Mouse (Mus musculus) monocyte, adult 2 months (primary cell): Measurements from ENCODE around the gene Rbfox2.

ENCODE experiments used
- DNase-seq, 2 experiments: peaks; one replicate each; pipeline ENCODE4 v3.0.0; 2022; ENCODE audit warnings: low spot score in 2 of 2, low read depth in 1 of 2

Gene Rbfox2

DNA sequence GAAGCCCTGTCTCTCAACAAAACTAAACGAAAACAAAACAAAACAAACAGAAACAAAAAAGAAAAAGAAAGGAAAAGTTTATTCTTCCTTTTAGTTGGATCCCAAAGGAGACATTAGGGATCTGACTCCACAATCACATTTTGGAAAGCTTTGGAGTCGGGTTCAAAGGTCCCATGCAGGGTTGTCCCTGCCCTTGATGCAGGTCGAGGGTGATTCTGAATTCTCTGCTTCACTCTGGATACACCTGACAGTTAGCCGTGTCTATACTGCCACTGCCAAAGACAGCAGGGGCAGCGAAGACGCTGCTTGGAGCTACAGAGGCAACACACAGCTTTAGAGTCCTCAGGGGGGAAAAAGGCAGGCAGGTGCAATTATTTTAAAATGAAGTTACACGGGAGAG is 194.9 kb downstream of the Rbfox2 start:
- DNase-seq: no peak

DNA sequence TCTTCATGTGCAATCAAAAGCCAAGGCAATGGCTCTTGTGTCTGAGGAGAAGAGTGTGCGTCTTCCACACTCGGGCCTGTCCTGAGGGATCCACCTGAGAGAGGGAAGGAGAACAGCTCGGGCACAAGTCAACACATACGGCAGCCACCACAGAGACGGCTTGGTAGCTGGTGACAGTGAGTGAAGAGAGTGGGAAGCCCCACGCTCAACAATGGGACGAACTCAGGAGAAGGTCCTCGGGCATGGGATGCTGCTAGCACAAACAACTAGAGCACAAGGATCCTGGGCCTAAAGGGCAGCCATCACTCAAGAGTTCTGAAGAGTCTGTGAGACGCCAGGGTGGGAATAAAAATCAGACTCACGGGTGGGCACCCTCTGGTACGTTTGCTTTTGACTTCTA is 196.4 kb downstream of the Rbfox2 start:
- DNase-seq: no peak

DNA sequence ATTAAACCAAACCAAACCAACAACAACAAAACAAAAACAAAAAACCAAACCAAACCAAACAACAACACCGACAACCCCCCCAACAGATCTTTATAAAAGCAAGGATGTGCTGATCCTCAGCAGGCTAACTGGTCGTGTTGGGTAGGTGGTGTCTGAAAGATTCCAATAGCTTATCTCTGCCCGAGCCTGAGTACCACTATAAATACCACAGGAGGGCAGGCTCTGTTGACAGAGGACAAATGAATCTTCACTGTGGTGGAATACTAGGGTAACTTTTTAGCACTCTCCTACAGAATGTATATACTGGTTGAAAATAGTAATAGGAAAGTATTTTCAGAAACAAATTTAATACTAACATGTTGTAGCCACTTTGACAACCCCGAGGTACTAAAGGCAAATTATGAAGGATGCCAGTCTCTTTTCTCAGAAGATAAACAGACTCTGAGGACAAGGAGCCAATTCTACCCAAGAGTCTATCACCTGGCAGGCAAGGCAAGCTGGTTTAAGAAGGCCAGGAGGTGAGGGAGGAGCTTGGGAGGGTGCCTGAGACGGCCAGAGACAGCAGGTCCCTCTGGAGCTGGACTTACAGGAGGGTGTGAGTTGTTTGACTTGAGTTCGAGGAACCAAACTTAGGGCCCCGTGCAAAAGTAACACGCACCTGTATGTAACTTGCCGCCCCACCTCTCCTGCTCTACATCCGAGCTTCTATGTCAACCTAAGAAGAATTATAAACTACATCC is 199.5 kb downstream of the Rbfox2 start:
- no peak for DNase-seq

DNA sequence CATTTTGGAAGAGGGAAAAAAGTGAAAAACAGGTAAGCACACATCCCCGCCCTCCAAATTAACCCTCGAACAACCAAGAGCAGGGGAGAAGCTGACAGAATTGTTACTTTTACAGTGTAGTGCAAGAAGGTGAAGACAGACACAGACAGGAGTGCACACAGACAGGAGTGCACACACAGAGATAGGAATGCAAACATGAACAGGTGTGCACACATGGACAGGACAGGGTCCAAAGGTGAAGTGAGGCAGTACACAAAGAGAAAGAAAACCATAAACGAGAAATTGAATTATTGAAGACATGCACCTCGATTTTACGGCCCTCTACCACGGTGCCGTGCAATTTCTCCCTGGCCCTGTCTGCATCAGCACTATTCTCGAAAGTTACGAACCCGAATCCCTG is 201.5 kb downstream of the Rbfox2 start:
- no peak for DNase-seq

DNA sequence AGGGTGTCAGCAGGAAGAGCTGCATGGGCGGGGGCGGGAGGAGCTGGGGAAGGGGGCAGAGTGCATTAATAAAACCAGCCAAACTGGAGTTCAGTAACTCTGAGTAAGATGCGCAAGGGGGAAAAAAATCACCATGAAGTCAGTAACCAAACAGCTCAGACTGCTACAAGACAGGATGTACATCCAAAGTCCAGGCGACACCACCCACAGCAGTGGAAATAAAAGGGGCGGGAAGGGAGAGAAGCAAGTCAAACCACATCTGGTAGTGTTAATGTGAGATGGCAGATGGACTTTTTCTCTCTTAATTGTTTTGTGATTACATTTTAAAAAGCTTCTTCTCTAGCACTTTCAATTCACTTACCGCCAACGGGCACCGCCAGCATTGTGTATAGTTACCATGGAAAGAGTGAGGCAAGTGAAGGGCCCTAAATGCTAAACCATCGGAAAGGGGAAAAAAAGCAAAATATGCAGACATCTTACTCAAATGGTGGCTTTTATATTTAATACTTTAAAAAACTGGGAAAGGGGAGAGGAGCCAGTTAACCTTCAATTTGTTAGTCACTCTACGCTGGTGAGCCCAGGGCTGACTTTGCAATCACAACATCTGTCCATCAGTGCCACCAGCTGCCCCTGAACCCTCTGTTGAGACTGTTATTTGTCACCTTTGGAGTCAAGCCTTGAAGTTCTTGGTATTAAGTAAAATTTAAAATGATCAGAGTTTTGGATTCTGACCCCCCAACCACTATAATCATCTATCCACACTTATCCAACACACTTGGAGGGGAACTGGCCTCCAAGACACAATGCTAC is 202.2 kb downstream of the Rbfox2 start:
- DNase-seq: no peak

DNA sequence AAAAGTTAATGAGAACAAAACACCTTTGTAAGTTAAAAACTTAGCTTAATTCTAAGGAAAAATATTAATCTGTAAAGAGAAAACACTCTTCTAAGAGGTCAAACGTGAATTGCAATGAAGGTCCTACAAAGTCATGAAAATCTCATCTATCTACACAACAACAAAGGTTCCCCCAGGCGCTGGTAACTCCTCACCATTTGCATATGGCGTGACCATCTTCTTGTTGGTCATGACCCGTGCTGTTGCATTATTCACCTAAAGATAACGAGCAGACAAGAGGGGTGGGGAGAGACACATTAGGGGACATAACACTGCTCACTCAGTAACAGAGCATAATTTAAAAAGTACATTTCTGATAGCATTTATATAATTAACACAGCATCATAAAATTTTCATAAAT is 204.1 kb downstream of the Rbfox2 start:
- DNase-seq: no peak

DNA sequence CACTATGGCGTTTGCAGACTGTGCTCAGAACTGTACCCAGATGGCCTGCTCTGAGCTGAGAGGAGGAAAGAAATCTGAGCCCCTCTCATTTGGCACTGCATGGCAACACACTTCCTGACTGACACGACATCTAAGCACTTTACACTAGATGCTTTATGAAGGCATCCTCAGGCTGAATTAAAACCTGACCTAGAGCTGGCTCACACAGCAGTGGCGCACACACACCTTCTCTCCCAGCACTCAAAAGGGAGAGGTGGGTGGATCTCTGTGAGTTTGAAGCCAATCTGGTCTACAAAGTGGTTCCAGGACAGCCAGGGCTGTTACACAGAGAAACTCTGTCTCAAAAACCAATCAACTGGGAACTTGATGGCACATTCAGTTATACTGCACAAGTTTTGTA is 207.0 kb downstream of the Rbfox2 start:
- no peak for DNase-seq

DNA sequence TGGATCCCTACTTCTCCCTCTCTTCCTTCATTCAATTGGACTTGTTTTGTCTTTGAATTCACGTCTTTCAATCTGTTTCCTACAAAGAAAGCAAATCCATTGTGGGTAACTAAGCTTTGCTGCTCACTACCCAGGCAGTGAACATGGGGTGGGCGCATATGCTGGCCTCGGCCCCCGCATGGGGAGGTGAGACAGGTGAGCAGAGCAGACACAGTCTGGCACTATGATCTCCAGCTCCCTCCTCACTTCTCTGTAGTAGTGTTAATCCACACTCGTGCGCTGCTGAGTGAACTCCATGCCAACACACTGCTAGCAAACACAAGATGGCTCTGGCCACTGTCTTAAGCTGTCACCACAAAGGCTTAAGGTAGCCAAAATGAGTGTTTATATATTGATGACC is 209.4 kb downstream of the Rbfox2 start:
- DNase-seq: no peak

DNA sequence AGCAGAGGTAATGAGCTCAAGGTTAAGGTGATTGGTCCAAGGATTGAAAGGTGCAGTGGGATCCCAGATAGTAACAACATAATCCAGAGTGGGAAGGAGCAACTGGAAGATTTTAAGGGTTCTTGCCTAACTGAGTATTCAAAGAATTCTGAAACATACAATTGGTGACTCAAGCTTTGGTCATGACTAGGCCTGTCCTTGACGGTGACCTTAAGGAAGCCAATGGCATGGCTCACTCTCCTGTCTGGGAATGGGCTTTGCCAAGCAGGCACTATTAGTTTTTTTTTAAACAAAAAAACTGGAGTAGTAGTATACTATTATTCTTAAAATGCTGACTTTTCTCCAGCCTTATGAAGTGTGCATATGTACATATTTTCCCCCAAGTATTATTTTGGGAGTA is 211.6 kb downstream of the Rbfox2 start:
- DNase-seq: no peak

DNA sequence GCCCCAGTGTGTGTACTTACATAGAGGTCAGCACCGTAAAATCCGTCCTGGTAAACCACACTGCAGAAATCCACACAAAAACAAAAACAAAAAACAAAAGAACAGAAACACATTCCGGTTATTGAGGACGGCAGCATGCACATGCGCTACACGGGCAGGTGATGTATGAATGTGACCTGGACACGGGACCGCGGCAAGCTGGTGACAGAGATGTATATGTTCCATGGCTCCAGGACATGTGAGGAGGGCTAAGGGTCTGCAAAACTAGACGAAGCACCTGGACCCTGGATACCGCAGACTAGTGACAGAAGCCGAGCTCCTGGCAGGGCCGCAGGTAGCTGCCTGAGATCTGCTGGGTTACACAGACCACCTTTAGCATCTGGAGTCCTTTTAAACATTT is 212.4 kb downstream of the Rbfox2 start:
- no peak for DNase-seq

DNA sequence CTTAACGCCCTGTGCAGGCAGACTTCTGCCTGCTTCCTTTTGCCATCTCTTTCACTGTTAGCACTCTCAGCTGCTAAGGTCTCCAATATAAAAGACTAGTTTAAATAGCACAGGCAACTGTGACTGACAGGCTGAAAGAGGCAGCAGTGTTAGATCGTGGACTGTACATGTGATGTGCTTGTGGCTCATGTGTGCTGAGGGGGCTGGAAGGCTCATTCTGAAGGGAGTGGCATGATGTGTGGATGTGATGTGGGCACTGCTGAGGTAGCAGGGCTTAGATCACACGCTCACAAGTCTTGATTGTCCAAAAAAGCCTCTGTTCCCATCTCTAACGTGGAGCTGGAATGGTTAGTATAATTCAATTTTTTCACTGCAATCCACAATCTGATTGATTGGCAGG is 215.4 kb downstream of the Rbfox2 start:
- no peak for DNase-seq

DNA sequence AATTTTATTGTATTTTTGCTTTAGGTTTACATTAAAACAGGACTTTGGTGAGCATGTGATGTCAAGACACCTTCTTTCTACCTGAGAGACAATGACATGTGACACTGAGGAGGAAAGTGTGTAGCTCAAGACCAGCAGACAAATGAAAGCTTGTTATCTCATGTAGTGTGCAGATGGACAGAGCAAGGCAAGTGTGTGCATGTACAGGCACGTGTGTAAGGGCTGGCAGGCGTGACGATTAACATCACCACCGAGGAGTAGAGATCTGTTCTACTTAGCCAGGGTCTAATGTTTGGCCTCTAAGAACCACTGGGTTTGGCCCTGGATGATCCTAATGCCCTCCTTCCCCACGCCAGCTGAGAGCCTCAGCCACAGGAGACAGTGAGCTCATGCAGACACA is 216.3 kb downstream of the Rbfox2 start:
- DNase-seq: no peak

DNA sequence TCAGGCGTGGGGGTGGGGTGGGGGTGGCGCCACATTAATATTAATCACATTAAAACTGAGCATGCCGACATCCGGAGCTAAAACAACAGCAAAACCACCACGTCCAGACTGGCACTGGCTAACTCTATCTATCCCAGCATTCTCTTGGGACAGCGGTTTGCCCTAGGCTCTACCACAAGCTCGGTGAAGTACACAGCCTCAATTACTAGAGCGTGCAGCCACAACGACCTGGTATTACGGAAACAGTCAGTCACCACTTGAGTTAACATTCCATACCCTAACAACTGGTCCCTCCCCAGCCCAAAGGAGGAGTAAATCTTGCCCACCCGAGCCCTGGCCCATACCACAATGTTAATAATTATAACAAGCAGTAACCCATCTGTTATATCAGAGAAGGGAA is 217.6 kb downstream of the Rbfox2 start:
- no peak for DNase-seq

DNA sequence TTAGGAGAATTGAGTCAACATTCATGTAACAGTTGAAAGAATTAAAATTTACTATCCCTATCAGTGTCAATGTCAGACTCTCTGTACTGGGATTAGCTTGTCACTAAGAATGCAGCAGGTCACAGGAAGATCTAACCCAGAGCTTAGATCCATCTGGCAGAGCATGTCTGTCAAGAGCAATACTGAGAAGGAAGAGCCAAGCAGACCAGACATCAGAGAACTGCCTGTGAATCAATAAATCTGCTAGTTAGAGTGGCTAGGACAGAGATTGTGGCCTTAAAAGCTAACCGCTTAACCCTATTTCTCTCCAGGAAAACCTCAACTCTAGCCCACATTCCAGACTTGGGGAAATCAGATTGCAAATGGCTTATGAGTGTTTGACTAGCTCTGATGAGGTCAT is 220.3 kb downstream of the Rbfox2 start:
- no peak for DNase-seq

DNA sequence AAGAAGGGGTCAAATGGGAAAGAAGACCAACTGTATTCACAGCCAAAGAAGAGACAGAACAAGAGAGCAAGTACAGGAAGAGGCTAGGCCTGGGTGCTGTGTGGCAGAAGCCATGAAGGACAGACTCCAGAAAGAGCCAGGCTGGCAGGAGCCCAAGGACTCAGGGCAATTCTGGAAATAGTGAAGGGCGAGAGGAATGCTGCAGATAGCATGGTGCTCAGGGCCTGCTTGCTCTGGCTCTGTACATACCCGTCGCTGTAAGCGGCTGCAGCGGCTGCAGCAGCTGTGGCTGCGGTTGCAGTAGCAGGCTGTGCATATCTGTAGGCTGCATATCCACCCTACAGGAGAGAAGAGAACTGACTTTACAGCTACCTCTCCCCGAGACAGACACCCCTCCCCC is 221.0 kb downstream of the Rbfox2 start:
- no peak for DNase-seq

DNA sequence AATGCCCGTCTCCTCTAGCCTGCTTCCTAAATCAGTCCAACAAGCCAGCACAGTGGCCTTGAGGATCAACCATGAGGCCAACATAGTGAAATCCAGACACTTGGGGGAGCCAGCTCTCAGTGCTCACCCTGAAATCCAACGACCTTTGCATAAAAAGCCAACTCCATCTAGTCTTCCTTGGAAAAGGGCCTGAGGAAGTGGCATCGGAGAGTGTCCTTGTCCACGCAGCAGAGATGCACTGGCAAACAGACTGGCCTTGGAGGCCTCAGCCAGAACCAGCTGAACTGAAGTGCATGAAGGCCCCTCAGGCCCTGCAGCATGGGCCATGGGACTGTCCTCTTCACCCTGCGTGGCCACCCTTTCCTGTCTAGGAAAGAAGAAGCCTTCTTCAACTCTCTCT is 225.3 kb downstream of the Rbfox2 start:
- DNase-seq: no peak

DNA sequence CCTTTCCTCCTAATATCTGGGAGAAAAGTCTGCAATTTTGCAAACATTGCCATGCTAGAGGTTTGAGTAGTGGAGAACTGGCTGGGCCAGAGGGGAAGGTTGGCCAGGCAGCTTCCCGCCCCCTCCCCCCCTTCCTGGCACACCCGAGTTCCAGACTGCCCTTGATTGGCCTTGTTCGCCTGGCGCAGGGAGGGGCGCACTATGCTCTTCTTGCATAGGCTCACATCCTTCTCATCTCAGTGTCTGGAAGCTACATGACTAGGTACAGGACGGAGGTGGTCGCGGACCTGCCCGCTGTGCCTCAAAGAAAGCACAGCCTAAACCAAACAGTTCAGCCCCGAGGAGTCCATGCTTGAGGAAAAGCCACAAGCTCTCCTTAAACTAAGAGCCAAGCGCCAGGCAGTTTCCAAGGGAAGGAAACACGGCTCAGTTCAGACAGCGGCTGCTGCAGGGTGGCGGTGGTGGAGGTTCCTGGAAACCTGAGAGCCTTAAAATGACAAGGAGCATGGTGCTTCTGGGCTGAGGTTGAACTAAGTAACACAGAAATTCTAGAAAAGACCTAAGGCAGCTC is 226.0 kb downstream of the Rbfox2 start:
- no peak for DNase-seq

DNA sequence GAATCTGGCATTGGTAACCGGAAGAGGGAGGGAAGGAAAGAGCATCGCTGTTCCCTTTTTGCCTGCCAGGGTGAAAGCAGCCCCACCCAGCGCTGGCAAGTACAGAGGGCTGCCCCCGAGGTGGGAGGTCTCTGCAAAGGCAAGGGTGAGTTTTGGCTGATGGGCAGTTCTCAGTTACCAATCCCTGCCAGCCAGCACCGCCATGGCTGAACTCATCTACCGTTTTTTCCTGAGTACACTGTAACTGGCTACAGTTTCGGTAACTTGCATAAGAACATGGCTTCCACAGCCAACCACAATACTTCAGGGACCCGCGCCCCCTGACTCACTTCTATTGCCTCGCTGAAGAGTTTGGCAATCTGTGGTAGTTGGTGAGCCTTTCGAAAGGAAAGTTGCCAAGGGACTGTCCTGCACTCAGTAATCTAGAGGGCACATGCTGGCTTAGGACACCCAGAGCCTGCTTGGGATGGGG is 226.9 kb downstream of the Rbfox2 start:
- DNase-seq: no peak

DNA sequence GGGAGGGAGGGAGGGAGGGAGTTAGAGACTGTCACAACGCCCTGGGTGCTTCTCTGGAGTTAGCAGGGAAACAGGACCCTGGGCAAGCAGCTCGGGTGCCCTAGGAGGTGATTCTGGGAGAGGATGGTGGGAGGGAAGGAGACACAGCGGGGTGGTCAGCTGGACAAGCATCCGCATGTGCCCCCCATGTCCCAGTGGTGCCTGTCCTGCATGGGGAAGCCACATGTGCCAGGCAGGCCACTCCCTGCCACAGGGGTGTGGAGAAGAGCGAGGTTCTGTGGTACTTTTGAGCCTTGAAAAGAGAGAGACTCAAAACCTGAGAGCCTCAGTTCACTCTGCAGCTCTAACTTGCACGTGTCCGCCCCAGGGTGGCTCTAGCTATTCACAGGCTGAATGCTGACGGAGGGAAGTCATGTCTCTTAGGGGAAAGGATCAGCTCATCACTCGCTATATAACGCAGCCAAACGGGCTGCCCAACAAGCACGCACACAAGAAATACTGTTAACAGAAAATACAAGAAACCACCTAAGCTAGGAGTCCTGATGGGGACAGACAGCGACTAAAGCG is 227.5 kb downstream of the Rbfox2 start:
- DNase-seq: no peak

DNA sequence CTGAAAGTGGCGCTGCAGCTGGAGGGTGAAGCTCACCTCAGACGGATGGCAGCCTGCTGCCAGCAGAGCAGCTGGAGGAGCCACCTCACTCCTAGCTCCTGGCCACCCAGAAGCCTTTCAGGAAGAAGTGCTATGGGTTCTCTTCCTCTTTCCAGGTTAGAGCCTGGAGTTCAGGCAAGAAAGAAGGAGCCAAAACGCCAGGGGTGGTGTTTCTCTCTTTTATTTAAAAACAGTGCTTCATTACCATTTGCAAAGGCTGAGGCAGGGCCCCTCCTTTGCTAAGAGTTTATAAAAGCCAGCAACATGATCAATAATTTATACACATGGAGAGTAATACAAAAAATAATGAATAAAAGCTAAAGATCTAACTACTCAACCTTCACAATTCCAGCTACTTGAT is 228.0 kb downstream of the Rbfox2 start:
- DNase-seq: no peak

DNA sequence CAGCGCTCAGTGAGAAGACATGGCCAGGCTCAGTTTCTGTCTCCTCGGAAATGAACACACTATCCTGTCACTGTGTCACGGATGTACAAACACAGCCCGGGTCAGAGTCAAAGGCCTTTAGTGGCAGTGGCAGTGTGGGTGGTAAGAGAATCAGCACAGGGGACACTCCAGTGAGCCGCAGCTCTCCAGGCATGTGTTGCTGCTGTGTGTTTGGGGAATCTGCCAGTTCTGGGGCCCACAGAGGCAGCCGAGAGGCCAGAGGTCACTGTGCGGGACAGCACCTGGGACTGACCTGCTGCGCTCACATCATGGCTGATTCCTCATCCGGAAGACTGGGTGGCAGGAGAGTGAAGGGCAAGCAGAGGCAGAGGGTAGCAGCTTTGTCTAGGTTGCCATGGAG is 228.9 kb downstream of the Rbfox2 start:
- DNase-seq: no peak

DNA sequence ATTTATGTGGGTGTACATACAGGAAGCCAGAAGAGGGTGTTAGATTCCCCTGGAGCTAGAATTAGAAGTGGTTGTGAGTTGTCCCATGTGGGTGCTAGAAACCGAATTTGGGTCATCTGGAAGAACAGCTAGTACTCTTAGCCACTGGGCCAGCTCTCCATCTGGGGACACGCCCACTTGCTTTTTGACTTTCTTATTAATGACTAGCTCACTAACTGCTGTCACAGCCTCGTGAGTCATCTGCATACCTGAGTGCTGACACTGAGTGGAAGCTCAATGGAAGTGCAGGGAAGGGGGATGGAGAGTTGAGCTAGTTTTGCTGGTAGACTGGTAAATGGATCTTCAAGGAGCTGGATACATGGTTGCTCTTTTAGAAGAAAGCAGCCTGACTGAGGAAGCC is 230.3 kb downstream of the Rbfox2 start:
- no peak for DNase-seq
